Mouse (Mus musculus) cerebral cortex, adult 2 months (tissue): Measurements from ENCODE around the gene Fam89b.

Experiments
- WGBS: fragments of 180-500 bp; shearing (Covaris S2); methylation state at CpG from one replicate; pipeline ENCODE4 v1.1.7; 2018; 5-methylcytosine and 5-hydroxymethylcytosine counted together

The Fam89b gene

DNA sequence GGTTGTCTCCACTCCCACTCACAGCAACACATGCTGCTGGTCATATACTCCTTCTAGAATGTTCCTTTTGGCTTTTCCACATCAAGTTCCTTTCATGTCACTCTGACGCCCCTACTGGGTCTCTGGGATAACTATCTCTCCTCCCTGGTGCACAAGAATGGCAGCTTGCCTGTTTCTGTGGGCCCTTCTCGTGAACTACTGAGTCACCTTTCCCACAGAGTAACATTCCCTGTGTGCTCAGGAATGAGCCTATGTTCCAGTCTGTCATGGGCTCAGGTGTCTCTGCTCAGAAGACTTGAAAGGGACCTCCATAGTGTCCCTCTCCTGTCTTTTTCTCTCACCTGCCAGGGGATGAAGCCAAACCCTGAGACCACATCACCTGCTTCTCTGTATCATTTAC, 10.0 kb upstream of the Fam89b start:
- WGBS: 76% methylated on average over 2 of the region's 2 CpGs

DNA sequence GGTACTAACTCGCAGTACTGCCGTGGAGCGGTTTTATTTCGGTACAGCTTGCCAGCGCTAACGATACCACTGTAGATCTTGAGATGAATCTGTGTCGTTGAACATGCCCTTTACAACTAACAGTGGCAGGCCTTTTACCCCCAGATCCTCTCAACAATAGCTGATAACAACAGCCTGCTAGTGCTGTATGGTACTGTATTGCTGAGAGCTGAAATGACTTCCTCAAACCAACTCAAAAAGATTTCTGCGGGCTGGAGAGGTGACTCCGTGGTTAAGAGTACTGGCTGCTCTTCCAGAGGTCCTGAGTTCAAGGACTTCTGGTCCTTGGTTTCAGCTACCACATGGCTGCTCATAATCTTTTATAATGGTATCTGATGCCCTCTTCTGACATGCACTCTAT, 4.9 kb upstream of the Fam89b start:
- 75% methylated on average over 9 of the region's 9 CpGs for WGBS

DNA sequence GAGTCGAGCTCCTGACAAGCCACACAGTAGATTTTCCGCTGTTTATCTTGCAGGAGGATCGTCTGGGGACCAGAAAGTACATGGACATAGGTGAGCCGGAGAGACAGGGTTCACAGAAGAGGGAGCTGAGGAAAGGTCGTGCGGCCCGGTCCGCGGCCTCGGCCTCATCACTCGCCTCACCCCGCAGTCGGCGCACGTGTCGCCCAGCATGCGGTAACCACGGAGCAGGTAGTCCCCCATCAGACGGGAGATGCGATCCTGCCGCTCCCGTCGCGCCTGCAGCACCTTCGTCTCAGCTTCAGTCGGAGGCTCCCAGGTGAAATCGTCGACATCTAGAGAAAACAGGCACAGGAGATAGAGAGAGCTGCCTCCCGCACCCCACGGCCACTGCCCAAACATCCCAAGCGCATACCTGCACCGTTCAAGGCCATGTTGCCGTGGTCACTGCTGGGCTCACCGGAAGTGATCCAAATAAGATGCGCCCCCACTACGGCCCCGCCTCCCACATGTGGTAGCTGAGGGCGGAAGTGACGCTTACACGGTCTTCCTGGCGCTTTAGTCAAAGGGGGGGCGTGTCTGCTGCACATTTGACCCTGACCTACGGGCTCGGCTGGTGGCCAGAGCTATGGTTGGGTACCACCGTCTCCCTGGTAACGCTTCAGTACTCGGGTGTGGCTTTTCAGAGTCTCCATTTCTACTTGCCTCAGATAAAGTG, 2.0 kb upstream of the Fam89b start:
- under 1% methylated on average over 47 of the region's 47 CpGs for WGBS

DNA sequence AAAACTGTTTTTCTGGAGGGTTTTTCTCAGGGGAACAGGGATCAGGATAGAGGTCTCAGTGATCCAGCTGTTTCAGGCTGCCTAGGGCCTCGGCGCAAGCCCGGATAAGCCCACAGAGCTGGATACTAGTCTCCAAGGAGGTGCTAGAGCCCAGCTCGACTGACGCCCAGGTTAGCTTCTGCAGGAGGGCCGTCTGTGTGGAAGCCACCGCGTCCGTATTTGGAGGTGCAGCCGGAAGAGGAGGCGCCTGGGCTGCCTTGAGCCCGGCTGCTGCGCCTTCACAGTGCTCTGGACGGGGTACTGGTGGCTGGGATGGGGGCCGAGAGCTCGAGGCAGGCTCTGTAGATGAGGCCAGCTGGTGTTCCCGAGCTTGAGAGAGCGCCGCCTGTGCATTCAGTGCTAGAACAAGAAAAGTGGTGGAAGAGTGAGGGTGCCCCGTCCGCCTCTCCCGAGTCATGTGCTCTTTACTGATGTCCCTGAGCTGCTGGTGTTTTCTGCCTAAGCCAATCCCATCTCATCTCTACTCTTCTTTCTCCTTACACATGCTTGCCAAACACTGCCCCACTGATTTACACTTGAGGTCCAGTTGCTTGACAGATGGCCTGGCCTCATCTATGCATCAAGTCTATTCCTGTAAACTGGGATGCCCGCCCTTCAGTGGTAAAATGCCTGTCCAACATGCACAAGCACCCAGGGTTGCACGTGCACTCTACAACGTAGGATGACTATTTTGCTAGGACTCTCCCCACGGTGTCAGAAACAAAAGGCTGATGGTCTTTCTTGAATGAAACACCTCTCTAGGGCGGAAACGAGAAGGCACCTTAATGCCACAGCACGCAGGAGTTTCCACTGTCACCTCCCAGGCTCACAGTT, 1.1 kb upstream of the Fam89b start:
- 72% methylated on average over 29 of the region's 29 CpGs for WGBS

DNA sequence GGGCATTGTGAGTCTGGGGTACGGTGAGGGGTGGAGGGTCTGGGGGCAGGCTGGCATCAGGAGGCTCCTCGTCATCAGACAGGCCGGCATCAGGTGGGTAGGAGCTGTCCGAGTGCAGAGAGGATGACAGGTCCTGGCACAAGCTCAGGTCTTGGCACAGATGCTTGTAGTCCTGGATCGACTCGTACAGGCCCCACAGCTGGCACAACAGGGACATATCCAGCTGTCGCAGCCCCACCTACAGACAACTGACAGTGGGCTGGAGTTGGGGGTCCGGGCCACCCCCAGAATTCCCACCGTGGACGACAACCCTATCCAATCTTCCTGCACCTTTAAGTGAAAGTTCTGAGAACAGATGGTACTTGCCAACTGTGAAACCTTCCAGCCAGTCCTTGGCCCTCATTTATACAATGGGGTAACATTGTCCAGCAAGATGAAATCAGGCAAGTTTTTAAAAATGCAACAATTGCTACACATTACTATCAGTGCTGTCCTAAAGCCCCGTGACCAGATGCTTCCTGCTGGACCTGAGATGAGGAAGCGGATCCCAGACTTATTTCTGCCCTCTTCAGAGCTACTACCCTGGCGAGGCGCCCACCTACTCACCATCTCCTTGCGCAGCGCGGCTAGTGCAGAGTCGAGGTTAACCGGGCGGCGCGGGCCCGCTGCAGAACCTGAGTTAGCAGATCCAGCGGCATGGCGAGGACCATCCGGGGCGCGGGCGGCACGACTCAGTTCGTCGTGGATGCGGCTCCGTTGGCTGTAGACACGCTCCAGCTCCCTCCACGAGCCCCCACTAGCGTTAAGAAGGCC, 616 bp downstream of the Fam89b start:
- WGBS: 1% methylated on average over 36 of the region's 37 CpGs

DNA sequence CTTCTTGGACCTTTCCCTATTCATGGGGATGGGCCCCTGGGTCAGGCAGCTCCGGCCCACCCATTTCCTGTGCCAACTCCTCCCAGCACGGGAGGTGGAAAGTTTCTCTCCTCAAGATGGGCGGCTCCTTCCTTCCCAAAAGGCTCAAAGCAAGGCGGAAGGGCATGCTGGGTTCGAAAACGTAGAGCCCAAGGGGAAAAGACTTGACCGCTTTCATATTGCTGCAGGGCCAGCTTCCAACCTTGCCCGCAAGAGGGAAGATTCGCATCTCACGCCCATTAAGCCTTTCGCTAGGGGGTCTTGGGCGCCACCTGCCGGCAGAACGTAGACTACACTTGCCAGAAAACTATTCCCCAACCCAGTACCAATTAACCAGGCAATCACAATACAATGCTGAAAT, 1.8 kb downstream of the Fam89b start:
- WGBS: 2% methylated on average over 14 of the region's 14 CpGs

DNA sequence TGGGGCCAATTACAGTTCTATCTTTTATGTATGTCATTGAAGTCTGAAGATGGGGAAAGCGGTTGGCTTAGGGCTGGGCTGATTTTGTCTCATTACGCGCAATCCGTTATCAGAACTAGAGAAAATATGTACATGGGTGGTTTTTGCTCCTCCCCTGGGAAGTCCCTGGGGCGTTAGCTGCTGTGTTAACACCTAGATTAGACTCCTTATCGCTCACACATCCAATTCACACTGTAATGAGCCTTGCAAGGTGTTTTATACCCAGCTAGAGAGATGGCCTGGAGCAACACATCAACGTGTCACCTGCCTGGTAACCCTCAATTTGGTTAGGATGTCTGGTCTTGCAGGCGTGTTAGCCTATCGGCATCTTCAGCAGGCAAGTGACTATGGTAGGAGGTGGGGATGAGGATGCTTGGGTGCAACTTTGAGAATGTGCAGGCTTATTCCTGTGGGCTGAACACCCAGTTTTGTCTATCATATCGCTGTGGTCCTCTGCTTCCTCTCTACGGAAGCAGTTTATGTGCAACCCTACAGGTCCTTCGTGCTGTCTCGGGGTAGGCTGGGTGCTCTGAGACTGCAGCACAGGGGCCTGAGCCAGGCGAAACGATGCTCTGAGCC, 2.4 kb downstream of the Fam89b start:
- WGBS: 64% methylated on average over 15 of the region's 15 CpGs

DNA sequence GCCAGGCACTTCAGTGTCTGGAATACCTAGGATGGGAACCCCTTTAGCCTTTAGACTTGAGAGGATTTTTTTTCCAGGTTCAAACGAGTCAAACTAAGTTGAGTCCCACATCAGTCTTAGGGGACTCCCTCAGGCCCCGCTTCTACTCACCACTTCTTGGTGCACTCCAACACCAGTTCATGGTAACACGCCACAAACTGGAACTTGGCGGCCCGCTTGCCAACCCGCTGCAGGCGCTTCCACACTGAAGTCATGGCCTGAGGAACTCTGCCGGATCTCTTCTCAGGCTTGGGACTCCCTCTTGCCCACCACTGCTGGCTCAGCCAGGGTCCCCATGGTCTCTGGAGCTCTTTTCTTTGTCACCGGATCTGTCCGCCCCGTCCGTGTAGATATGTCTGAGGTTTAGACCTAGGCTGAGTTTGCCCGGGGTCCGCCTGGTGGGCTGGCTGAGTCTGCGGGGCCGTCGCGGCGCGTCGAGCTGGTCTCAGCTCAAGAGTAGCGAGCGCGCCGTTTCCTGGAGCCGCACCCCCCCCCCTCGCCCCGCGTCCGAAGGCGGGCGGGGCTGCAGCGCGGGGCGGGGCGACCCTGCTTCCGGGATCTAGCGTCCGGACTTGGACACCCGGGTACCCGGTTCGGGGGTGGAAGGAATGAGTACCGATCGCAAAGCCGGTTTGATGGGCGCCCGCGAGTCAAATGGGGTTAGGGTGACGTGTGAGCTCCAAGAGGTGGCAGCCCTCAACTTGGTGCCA, 3.5 kb downstream of the Fam89b start, which contains the start of gene Ehbp1l1:
Gene Ehbp1l1 (minus strand): TSS at position 551 of the 749 bp plus-strand sequence.
- WGBS: 13% methylated on average over 49 of the region's 49 CpGs

DNA sequence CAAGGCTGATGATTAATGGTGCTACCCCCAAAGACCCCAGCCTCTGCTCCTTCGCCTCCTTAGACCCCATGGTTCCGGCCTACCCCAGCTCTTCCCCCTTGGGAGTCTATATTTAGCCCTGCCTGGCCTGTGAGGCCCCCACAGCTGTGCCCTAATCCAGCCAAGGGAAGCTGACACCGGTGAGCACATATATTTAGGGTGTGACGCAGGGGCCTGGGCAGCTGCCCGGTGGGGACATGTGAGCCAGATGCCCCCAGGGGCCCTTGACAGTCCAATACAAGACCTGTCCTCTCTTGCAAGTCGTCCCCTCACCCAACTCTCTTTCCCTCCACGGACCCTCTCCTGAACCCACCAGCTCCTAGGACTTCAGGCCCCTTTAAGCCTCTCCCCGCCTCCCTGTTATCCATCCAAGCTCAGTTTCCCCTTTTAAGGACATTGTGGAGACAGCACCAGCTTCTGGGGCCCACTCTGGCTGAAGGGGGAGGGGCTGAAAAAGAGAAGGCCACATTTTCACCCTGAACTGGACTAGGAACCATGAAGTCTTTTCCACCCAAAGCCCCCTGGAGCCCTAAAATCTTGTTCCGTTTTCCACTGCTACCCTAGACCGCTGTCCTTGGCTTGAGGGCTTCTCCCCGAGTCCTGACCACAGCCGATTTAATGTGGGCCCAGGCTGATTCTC, 4.3 kb downstream of the Fam89b start:
- WGBS: 68% methylated on average over 12 of the region's 12 CpGs

DNA sequence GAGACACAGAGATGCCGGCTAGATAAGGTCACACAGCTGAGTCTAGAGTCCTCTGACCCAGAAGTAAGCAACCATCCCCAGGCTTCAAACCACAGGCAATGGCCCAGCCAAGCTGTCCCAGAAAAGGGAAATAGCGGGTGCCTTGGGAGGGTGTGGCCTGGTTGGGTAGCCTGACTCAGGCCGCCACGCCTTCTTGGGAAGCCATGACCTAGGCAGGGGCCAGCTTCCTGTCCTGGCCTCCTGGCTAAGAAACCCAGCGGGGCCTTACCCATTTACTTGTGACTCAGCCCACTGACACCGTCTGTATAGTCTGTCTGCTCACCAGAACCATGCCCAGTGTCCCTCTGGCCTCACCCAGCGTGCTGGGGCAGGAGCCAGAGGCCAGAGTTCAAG, 4.9 kb downstream of the Fam89b start:
- WGBS: 59% methylated on average over 7 of the region's 7 CpGs

DNA sequence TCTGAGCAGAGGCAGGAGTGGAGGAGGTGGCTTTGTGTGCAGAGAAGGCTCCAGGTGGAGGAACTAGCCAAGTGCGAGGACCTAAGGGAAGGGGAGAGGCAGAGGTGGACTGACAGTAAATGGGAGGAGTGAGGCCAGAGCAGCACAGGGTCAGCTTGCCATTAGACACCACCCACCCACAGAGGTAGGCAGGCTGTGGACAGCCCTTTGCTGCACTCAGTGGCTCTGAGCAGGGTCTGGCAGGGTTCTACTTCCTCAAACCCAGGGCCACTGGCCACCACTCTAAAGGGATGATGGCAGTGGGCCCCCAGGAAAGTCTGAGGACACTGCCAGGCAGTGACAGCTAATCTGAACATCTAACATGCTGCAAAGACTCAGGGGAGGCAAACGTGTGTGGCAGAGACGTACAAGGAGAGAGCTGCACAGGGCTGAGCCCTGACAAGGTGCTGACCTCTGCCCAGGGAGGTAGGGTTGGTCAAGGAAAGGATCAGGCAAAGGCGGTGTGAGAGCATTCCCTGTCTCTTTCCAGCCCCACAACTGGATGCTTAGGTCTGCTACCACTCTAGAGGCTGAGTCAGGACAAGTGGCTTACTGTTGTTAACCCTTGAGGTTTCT, 5.4 kb downstream of the Fam89b start:
- WGBS: 76% methylated on average over 4 of the region's 4 CpGs

DNA sequence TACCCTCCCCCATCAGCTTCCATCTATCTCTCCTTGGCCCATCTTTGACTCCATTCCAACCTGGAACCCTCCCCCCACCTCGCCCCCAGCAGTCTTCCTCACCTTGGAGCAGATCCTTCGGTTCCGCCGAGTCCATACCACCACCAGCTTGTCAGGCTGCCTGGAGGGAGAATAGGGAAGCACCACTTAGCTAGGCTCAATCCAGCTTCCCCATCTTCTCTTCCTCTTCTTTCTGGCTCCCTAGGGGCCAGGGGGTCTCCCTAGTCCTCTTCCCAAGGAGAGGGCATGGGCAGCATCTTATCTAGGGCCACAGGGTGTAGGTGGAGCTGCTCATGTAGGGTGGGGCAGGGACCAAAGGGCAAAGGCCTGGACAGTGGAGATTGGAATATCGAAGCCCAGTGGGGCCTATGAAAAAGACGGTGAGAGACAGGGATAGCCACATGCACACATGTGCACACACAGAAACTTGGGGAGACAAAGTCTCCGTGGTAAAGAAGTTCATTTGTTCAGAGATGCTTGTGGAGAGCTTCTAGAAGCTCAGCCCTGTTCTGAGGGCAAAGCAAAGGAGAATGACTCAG, 6.5 kb downstream of the Fam89b start:
- 87% methylated on average over 7 of the region's 7 CpGs for WGBS

DNA sequence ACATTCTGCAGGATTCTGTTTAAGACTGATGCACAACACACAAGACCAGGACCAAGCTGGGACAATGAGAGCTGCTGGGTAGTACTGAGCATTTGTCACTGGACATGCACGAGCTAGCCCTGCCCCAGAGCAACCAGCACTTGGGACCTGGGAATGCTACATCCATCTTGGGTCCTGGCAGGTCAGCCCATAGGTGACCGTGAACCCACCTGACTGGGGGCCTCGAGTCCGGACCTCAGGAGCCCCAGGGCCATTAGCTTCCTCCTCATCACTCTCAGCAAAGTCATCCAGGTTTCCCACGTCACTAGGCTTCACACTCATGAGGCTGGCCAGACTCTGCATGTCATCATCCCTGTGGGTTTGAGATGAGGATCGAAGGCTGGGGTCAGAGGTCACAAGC, 8.2 kb downstream of the Fam89b start:
- 92% methylated on average over 6 of the region's 6 CpGs for WGBS

DNA sequence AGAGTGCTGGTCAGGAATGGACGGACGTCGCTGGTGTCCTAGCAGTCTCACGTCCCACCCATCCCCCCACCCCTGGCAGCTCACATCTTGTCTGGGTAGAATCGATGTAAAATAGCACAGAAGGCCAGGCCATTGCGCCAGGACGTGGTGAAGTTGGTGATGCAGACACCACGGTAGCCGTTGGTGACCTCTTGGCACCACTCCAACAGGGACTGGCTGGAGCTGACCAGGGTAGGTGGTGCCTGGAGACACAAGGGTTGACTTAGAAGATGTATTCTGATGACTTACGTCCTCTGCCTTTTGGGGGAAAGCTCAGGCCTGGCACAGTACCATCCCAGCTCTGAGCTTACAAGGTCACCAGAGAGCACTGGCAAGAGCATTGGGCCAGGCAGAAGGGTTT, 12.5 kb downstream of the Fam89b start:
- WGBS: 45% methylated on average over 10 of the region's 10 CpGs

DNA sequence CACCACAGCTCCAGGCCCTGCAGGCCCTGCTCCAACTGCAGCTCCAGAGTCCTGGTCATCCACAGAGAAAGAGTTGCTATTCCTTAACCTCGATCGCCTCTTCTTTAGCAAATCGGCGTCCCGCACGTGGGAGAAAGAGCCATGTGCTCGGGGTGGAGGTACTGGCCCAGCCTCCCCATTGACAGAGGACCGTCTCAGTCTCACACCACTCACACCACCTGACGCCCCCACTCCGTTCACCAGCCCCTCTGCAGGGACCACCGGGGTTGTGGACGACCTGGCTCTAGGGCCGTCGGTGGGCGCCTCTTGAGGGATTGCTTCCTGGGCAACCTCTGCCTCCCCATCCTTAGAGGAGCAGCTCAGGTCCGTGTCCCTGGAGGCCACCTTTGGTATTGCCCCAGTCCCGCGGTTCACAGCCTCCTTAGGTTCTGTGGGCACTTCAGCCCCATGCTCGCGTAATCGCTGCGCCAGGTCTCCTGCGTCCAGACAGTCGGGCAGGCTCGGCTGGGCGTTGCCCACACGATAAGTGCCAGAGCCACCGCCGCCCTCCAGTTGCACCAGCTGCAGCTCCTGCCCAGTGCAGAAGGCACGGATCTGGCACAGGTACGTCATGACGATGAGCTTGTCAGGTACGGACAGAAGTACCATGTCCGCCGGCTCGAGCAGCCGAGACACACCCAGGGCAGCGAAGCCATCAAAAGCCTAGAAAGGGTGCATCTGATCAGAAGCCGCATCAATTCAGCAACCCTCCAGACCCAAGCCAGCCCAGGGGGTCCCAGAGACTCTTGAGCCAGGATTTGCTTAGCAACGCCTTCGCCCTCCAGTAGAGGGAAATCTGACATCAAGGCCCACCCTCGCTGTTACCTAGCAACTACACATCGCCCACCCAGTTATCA, 13.4 kb downstream of the Fam89b start:
- WGBS: 34% methylated on average over 43 of the region's 43 CpGs

DNA sequence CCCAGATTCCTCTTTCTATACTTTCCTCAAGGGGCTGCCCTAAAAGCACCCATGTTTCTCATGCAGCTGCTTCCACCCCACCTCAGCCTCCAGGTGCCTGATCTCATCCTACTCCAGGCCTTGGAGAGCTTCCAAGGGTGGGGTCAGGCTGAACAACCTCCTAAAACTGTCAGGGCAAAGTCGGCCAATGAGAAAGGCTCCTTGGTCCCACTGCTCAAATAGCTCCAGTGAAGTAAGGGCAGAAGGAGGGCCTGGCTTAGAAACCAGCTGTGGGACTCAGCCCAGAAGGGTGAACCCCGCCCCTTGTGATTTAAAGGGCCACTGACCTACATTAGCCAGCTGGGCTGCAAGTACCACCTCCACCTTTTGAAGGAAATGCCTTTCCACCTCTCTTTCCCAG, 15.7 kb downstream of the Fam89b start:
- 19% methylated on average over 2 of the region's 2 CpGs for WGBS

DNA sequence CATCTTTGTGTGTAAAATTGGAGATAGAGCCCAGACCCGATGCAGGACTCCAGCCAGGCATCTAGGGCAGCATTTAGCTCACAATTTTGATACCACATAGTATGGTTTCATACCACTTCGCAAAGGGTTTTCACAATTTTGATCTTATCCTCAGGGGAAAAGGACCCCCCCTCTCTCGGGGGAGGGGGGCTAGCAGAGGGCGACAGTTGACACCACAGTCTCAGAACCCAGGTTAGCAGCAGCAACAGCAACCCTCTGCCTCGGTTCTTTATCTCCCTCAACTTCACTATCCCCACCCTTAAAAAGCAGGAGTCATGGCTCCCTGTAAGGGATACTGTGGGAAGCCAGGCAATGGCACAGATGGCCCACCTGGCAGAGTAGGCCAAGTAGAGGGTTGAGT, 16.2 kb downstream of the Fam89b start:
- WGBS: 68% methylated on average over 5 of the region's 5 CpGs

DNA sequence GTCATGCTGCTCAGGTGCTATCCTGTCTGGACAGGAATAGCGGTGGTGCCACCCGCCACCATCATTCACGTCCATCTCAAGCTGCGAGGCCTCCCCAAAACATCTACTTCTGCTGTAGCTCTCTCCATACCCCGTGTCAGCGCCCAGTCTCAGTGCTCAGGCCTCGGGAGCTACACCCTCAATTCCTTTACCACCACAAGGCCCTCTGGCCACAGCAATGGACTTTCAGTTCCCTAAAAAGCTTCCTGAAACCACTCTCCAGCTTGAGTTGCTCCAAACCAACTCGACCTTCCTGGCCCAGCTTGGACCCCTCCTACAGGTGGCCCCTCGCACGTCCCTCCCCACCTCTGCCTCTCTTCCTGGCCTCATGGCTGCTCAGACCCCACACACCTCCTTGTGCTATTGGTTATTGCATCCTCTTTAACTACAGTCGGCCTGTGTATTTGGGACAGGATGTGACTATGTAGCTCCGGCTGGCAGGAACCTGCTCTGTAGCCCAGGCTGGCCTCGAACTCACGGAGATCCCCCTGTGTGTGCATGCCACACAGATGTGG, 17.5 kb downstream of the Fam89b start:
- 85% methylated on average over 14 of the region's 14 CpGs for WGBS
